Mouse (Mus musculus) MEL (cell line): ENCODE data around the gene Il25. TPM values are rescaled to one million over a fixed set of nuclear protein-coding genes. Genes with fewer than 3 reads are reported as not detected.
"Not testable (repeated sequence)": the region's sequence is repeated elsewhere in the genome, so short reads cannot be mapped to it uniquely, and the experiment has no call there.

Experiments used
- DNase-seq: peaks from one replicate; pipeline ENCODE4 v3.0.0; 2011; ENCODE audit warnings: low read depth, low spot score
- H3K27ac ChIP-seq: 2 replicates; pipeline ENCODE4 v1.5.1; 2012; ENCODE audit warnings: low read depth, mild to moderate bottlenecking, control low read depth, low read length, moderate library complexity; ENCODE audit not compliant: control insufficient read depth
- H3K27me3 ChIP-seq, 2 experiments: fragments of 150-350 bp in 1 of 2; sonication (generic) in 1 of 2; 2 replicates each; pipeline ENCODE4 v1.6.1; 2012; ENCODE audit warnings: low read length in 2 of 2, mild to moderate bottlenecking in 2 of 2, improper control_type of control experiment in 1 of 2, moderate library complexity in 1 of 2; ENCODE audit not compliant: insufficient read depth in 2 of 2, control insufficient read depth in 1 of 2
- H3K36me3 ChIP-seq, 2 experiments: 2 replicates each; pipeline ENCODE4 v1.6.1; 2012 to 2014; ENCODE audit warnings: low read length in 2 of 2, improper control_type of control experiment in 1 of 2, inconsistent platforms in 1 of 2, mild to moderate bottlenecking in 1 of 2; ENCODE audit not compliant: insufficient read depth in 2 of 2, control insufficient read depth in 1 of 2
- H3K4me1 ChIP-seq, 2 experiments: fragments of 150-350 bp in 1 of 2; sonication (generic) in 1 of 2; 2 replicates each; pipeline ENCODE4 v1.6.1; 2012; ENCODE audit warnings: low read length in 2 of 2, improper control_type of control experiment in 1 of 2, mild to moderate bottlenecking in 1 of 2; ENCODE audit not compliant: insufficient read depth in 2 of 2, control insufficient read depth in 1 of 2
- H3K4me3 ChIP-seq, 2 experiments: fragments of 150-350 bp in 1 of 2; sonication (generic) in 1 of 2; 2 replicates each; pipeline ENCODE4 v1.5.1; 2012; ENCODE audit warnings: low read depth in 2 of 2, low read length in 2 of 2, mild to moderate bottlenecking in 2 of 2, moderate library complexity in 2 of 2, control low read depth in 1 of 2, improper control_type of control experiment in 1 of 2; ENCODE audit not compliant: control insufficient read depth in 1 of 2, insufficient read depth in 1 of 2
- H3K79me2 ChIP-seq: 2 replicates; pipeline ENCODE4 v1.6.1; 2012; ENCODE audit warnings: mild to moderate bottlenecking, low read length, moderate library complexity; ENCODE audit not compliant: control insufficient read depth, poor library complexity, insufficient read depth
- H3K9ac ChIP-seq: 2 replicates; pipeline ENCODE4 v1.6.1; 2012; ENCODE audit warnings: low read depth, mild to moderate bottlenecking, control low read depth, low read length, moderate library complexity; ENCODE audit not compliant: control insufficient read depth, poor library complexity, severe bottlenecking
- H3K9me3 ChIP-seq: fragments of 150-350 bp; sonication (generic); replicated peaks from 2 replicates; pipeline ENCODE4 v1.6.1; 2012; ENCODE audit warnings: mild to moderate bottlenecking, low read length, improper control_type of control experiment, moderate library complexity; ENCODE audit not compliant: insufficient read depth
- CTCF ChIP-seq, 3 experiments: IDR thresholded peaks in 2 of 3; conservative IDR thresholded peaks in 1 of 3; 2 replicates each; pipeline ENCODE4 v1.5.1; 2011 to 2012; ENCODE audit warnings: low read length in 3 of 3, low read depth in 2 of 3, mild to moderate bottlenecking in 2 of 3, improper control_type of control experiment in 1 of 3, inconsistent platforms in 1 of 3, mixed read lengths in 1 of 3, moderate library complexity in 1 of 3; ENCODE audit not compliant: control insufficient read depth in 1 of 3, insufficient read depth in 1 of 3, poor library complexity in 1 of 3, severe bottlenecking in 1 of 3
- ELF1 ChIP-seq: IDR thresholded peaks from 2 replicates; pipeline ENCODE4 v1.6.1; 2014; ENCODE audit warnings: low read depth, mild to moderate bottlenecking, inconsistent platforms, low read length, improper control_type of control experiment, moderate library complexity
- GABPA ChIP-seq: IDR thresholded peaks from 2 replicates; pipeline ENCODE4 v1.6.1; 2012; ENCODE audit warnings: low read depth, mild to moderate bottlenecking, inconsistent platforms, low read length, improper control_type of control experiment, moderate library complexity
- GATA1 ChIP-seq: IDR thresholded peaks from 2 replicates; pipeline ENCODE4 v1.6.1; 2011; ENCODE audit warnings: low read depth, low read length, improper control_type of control experiment
- HCFC1 ChIP-seq: IDR thresholded peaks from 2 replicates; pipeline ENCODE4 v1.6.1; 2012; ENCODE audit warnings: low read depth, mild to moderate bottlenecking, inconsistent platforms, low read length, improper control_type of control experiment, moderate library complexity
- JUND ChIP-seq: IDR thresholded peaks from 2 replicates; pipeline ENCODE4 v1.6.1; 2011; ENCODE audit warnings: low read depth, mild to moderate bottlenecking, improper control_type of control experiment, low read length
- MEF2A ChIP-seq: IDR thresholded peaks from 2 replicates; pipeline ENCODE4 v1.6.1; 2014; ENCODE audit warnings: low read depth, mild to moderate bottlenecking, inconsistent platforms, low read length, improper control_type of control experiment; ENCODE audit not compliant: poor library complexity, insufficient replicate concordance, severe bottlenecking; ENCODE audit errors: extremely low read depth
- MYC ChIP-seq: IDR thresholded peaks from 2 replicates; pipeline ENCODE4 v1.6.1; 2011; ENCODE audit warnings: low read depth, mild to moderate bottlenecking, low read length, improper control_type of control experiment, moderate library complexity
- NELFE ChIP-seq: IDR thresholded peaks from 2 replicates; pipeline ENCODE4 v1.6.1; 2011; ENCODE audit warnings: low read depth, low read length, improper control_type of control experiment
- POLR2AphosphoS2 ChIP-seq: IDR thresholded peaks from 2 replicates; pipeline ENCODE4 v1.6.1; 2011; ENCODE audit warnings: low read length, improper control_type of control experiment
- RAD21 ChIP-seq: IDR thresholded peaks from 2 replicates; pipeline ENCODE4 v1.6.1; 2011; ENCODE audit warnings: mild to moderate bottlenecking, low read depth, low read length, improper control_type of control experiment
- SIN3A ChIP-seq: IDR thresholded peaks from 2 replicates; pipeline ENCODE4 v1.6.1; 2012; ENCODE audit warnings: low read length, improper control_type of control experiment, inconsistent platforms
- USF1 ChIP-seq: IDR thresholded peaks from 2 replicates; pipeline ENCODE4 v1.6.1; 2014; ENCODE audit warnings: low read depth, mild to moderate bottlenecking, inconsistent platforms, low read length, improper control_type of control experiment, moderate library complexity
- USF2 ChIP-seq, 2 experiments: IDR thresholded peaks; 2 replicates each; pipeline ENCODE4 v1.6.1; 2011 to 2012; ENCODE audit warnings: improper control_type of control experiment in 2 of 2, low read length in 2 of 2, borderline replicate concordance in 1 of 2, inconsistent platforms in 1 of 2, low read depth in 1 of 2, mild to moderate bottlenecking in 1 of 2; ENCODE audit not compliant: insufficient read depth in 1 of 2
- ZC3H11A ChIP-seq: IDR thresholded peaks from 2 replicates; pipeline ENCODE4 v1.6.1; 2012; ENCODE audit warnings: low read depth, mild to moderate bottlenecking, inconsistent platforms, low read length, improper control_type of control experiment
- ZKSCAN1 ChIP-seq: IDR thresholded peaks from 2 replicates; pipeline ENCODE4 v1.6.1; 2012; ENCODE audit warnings: low read depth, mild to moderate bottlenecking, inconsistent platforms, low read length, improper control_type of control experiment, moderate library complexity
- ZMIZ1 ChIP-seq: IDR thresholded peaks from 2 replicates; pipeline ENCODE4 v1.6.1; 2012; ENCODE audit warnings: low read depth, mild to moderate bottlenecking, inconsistent platforms, low read length, improper control_type of control experiment, moderate library complexity
- polyA plus RNA-seq, 2 experiments: library from polyadenylated mRNA; stranded (reverse) in 1 of 2; unstranded in 1 of 2; fragments of >175 nt in 1 of 2; fragments of >200 nt in 1 of 2; gene quantifications; 2 replicates each; pipeline versions ENCODE4 v1.2.1 to v1.2.4; 2012; ENCODE audit warnings: low replicate concordance in 2 of 2, low read depth in 1 of 2; ENCODE audit not compliant: insufficient read length in 2 of 2, insufficient read depth in 1 of 2, missing spikeins in 1 of 2
- total RNA-seq: library from RNA; depleted of rRNA; stranded (reverse); fragments of 300-350 nt; gene quantifications from 2 replicates; pipeline ENCODE4 v1.2.3, GENCODE M21; 2012

Il25 gene
- total and polyA plus RNA-seq, 3 experiments, result not detected

DNA sequence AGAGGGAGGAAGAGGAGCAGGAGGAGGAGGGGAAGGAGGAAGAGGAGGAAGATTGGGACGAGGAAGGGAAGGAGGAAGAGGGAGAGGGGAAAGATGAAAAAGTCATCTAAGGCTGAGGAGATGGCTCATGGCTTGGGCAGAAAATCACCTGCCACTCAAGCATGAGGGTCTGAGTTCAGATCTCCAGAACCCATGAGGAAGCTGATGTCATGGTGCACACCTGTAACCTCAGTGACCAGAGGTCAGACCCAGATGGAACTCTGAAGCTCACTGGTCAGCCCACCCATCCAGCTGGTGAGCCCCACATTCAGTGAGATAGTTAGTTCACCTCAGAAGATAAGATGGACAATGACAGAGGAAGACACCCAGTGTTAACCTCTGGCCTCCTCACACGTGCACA lies 12.4 kb downstream of the Il25 start:
- Histone ChIP-seq H3K79me2 (no peaks in the 10 kb centered on the region), H3K4me1 (no peaks in the 10 kb centered on the region), H3K36me3 (no peaks in the 10 kb centered on the region), H3K4me3 (no peak overlapping the region), H3K27ac (no peak overlapping the region), H3K9ac (no peak overlapping the region), H3K9me3 (no peaks in the 10 kb centered on the region), H3K27me3 (no peaks in the 10 kb centered on the region; a peak in 2 of 4 replicates)
- no peak for DNase-seq
- TF ChIP-seq GATA1 (no peak), JUND (no peak), HCFC1 (no peak), GABPA (no peak), ELF1 (no peak)

DNA sequence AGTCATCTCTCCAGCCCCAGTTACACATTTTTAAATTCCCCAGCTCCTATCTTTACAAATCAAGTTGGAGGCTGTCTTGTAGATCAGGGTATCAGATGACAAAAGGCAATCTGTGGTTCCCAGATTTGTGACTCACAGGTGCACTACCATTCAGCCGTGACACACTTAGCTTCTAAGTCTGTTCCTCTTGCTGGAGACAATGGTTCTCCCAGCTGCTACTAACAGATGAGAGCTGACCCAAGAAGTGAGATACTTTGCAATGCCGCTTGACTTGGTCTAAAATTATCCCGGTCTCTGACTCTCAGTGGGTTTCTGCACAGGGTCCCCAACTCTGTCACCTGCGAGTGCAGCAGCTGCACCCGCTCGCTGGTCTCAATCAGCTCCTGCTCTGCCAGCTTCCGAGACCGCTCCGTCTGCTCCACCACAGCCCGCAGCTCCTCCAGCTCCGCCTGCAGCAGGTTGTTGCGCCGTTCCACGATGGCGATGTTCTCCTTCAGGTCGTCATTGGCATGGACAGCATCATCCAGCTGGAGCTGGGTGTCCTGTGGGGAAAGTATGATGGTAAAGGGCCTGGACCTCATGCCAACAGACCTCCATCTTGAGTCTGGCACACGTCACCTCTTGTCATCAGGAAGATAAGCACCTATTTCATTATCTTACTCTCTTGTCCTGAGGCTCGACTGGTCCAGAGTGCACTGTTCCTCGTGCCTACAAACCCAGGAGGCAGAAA lies 13.6 kb downstream of the Il25 start:
- H3K27ac ChIP-seq, result no peak overlapping the region
- no peak for DNase-seq
- H3K9me3 ChIP-seq, result no peaks in the 10 kb centered on the region
- no peaks in the 10 kb centered on the region for H3K4me1 ChIP-seq
- H3K9ac ChIP-seq, result no peak overlapping the region
- H3K4me3 ChIP-seq, result no peak overlapping the region
- no peaks in the 10 kb centered on the region for H3K36me3 ChIP-seq
- no peaks in the 10 kb centered on the region for H3K79me2 ChIP-seq
- H3K27me3 ChIP-seq, result no peaks in the 10 kb centered on the region; a peak in 3 of 4 replicates
- no peak for TF ChIP-seq MEF2A
- no peak for TF ChIP-seq POLR2AphosphoS2
- no peak for TF ChIP-seq JUND
- no peak for TF ChIP-seq USF1
- TF ChIP-seq USF2 (IDR thresholded peaks at IDR 0.05; ENCODE audit: borderline replicate concordance in 1 of 2, insufficient read depth in 1 of 2, low read depth in 1 of 2, low read length in 2 of 2), result no peak
- no peak for TF ChIP-seq ZC3H11A
- no peak for TF ChIP-seq ZMIZ1
- TF ChIP-seq RAD21, result no peak
- no peak for TF ChIP-seq CTCF (IDR thresholded peaks at IDR 0.05 in 2 of 3, conservative IDR thresholded peaks at IDR 0.05 in 1 of 3; ENCODE audit: control insufficient read depth in 1 of 3, insufficient read depth in 1 of 3, low read depth in 2 of 3, low read length in 3 of 3, poor library complexity in 1 of 3, severe bottlenecking in 1 of 3)
- TF ChIP-seq NELFE, result no peak
- TF ChIP-seq MYC, result no peak
- no peak for TF ChIP-seq ZKSCAN1
- TF ChIP-seq SIN3A, result no peak
- TF ChIP-seq, all 39 proteins: peak for 0

GRCm38 (mm10) chr14:54947008-54947407 lies 14.5 kb downstream of the Il25 start:
- not testable (repeated sequence) for H3K36me3 ChIP-seq, H3K4me1 ChIP-seq, H3K27ac ChIP-seq, H3K27me3 ChIP-seq, DNase-seq, H3K79me2 ChIP-seq, H3K9ac ChIP-seq, H3K4me3 ChIP-seq, H3K9me3 ChIP-seq
